19 mouse cellular contexts compared by ENCODE assay signal in the genomic region with DNA sequence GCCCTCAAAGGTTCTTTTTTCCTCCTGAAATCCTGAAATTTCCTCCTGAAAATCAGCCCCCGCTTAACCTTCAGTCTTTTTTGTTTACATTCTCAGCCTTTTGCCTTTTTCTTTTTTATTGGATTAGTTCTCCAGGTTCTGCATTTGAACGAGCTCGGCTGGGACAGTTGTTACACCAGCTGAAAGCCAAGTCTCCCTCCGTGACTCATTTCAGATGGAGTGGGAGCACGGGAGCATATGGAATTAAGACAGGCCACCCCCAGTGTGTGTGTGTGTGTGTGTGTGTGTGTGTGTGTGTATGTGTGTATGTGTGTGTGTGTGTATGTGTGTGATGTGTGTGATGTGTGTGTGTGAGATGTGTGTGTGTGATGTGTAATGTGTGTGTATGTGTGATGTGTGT. TPM values are rescaled to one million over a fixed set of nuclear protein-coding genes. Genes with fewer than 3 reads are reported as not detected.
DNase-seq lines count a peak whose midpoint lies in the region.
"Had no signal": no experiment of that assay in that cellular context is flagged by ENCODE, and none has a peak within 500 bp of the region (broad histone marks: within the 10 kb centered on the region; RNA-seq: fewer than 3 reads in every experiment).

No protein-coding gene starts in this region.

- intact Hi-C loops in left cerebral cortex, postnatal 14 days (cut with DNase I), result no loop called here
- intact Hi-C loops in left cerebral cortex, postnatal 4 days (cut with DNase I), result loop anchor here (10.0 kb wide), 1 partner anchor 293 kb away; no protein-coding TSS in a partner anchor

- DNase-seq in frontal cortex, postnatal 36 days (ENCODE audit: low spot score in 2 of 2), result peak; percentile 23 to 40
- no peak for DNase-seq in frontal cortex, postnatal 14 days (ENCODE audit: low spot score in 2 of 2)
- peak; percentile 40 to 66 for DNase-seq in left cerebral cortex, postnatal 14 days (ENCODE audit: low spot score in 2 of 2)
- no peak for DNase-seq in left cerebral cortex, postnatal 4 days
- peak; percentile 54 for DNase-seq in right cerebral cortex, adult 18-20 months
- DNase-seq in right cerebral cortex, postnatal 14 days, result no peak
- DNase-seq in brain, adult 2 months (ENCODE audit: low read depth, low spot score), result peak; percentile 77
- DNase-seq: adrenal gland, postnatal 10 days; adrenal gland, postnatal 36 days; B cell, adult 2 months; cerebellum, adult 11 months; cerebellum, adult 9-11 months; gastrocnemius, postnatal 25 days; heart, adult 18-20 months; heart, postnatal 10 days; heart, postnatal 36 days had no signal

RNA-seq across cellular contexts. Expression of a gene that starts 28.5 kb away (rescaled TPM):
- 100 to 1,000 TPM; 161 to 168 TPM for total RNA-seq in left cerebral cortex, postnatal 14 days (2021)
- 100 to 1,000 TPM; 268 to 270 TPM for total RNA-seq in left cerebral cortex, postnatal 4 days (2021)

RNA-seq across cellular contexts. Expression of a gene that starts 29.2 kb away (rescaled TPM):
- 10 to 100 TPM; 36.9 to 45.9 TPM for total RNA-seq in left cerebral cortex, postnatal 14 days (2021)
- total RNA-seq in left cerebral cortex, postnatal 4 days (2021), result 10 to 100 TPM; 55.9 to 58.5 TPM

RNA-seq across cellular contexts. Expression of a gene that starts 37.2 kb away (rescaled TPM):
- 10 to 100 TPM; 80.0 to 86.1 TPM for total RNA-seq in left cerebral cortex, postnatal 14 days (2021)
- total RNA-seq in left cerebral cortex, postnatal 4 days (2021), result 100 to 1,000 TPM; 111 to 114 TPM
- total RNA-seq: CH12.LX; common myeloid progenitor, adult 5-6 weeks; gastrocnemius, adult 8-10 months had no signal

RNA-seq across cellular contexts. Expression of a gene that starts 38.2 kb away (rescaled TPM):
- 10 to 100 TPM; 25.4 to 30.2 TPM for total RNA-seq in left cerebral cortex, postnatal 14 days (2021)
- 10 to 100 TPM; 35.7 to 39.9 TPM for total RNA-seq in left cerebral cortex, postnatal 4 days (2021)

RNA-seq across cellular contexts. Expression of a gene that starts 38.4 kb away (rescaled TPM):
- 10 to 100 TPM; 25.8 to 28.4 TPM for total RNA-seq in left cerebral cortex, postnatal 14 days (2021)
- total RNA-seq in left cerebral cortex, postnatal 4 days (2021), result 10 to 100 TPM; 26.8 to 29.4 TPM

Comparison
In these comparisons a context has a peak if more than half of its experiments do, and no peak if none do; other contexts are left out.
1. DNase-seq: peak in frontal cortex, postnatal 36 days (2 of 2), left cerebral cortex, postnatal 14 days (2 of 2), right cerebral cortex, adult 18-20 months (single experiment) and brain, adult 2 months (single experiment); none in frontal cortex, postnatal 14 days (0 of 2), left cerebral cortex, postnatal 4 days (single experiment) and right cerebral cortex, postnatal 14 days (single experiment).